Mouse (Mus musculus) T-cell, adult 2 months (primary cell): ENCODE measurements around the gene Krtap3-3.
"Not testable (repeated sequence)": the region's sequence is repeated elsewhere in the genome, so short reads cannot be mapped to it uniquely, and the experiment has no call there.

Experiments
- DNase-seq: peaks from one replicate; pipeline ENCODE4 v3.0.0; 2022; ENCODE audit warnings: low spot score

Gene Krtap3-3

DNA sequence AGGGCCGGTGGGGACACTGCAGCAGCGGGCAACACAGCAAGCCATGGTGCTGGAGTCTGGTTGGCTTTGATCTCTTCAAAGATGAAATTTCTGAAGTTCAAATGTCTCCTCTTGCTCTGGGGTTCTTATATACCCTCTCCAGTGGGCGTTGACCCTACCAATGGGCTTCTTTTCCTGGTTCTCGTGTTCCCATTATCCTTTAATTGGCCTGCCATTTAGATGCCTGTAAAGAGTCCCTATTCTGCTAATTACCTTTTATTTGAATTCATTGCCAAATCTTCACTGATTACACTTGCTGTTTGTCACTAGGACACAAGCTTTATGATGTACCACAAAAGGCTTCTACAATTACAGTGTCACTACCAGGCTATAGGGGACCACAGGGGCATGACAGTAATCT is at the start of gene Krtap3-3:
Krtap3-3 (minus strand) TSS at position 101 of the 400 bp plus-strand sequence.
- DNase-seq, result no peak

DNA sequence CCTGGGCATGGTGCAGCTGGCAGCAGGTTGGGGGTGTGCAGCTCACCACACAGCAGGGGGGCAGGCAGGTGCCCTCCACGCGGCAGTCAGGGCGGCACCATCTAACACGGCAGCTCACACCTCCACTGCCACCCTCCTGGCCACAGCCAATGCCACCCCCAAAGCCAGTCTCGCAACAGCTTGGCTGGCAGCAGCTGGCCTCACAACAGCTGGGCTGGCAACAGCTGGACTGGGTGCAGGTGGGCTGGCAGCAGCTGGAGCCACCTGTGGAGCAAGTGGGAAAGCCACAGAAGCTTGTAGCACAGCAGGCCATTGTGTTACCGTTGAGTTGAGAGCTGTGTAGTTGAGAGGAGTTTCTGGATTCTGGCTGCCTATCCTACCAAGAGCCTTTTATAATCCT is 47.1 kb upstream of the Krtap3-3 start, which contains the start of gene Krtap9-3:
Krtap9-3 (minus strand) TSS at position 364 of the 400 bp plus-strand sequence.
- not testable (repeated sequence) for DNase-seq

- DNase-seq, result no peak
Observed at GRCm38 (mm10) chr11:99590981-99591380, 40.3 kb upstream of the Krtap3-3 start, which contains the start of gene Krtap1-3. TSS of gene Krtap1-3 (minus strand) at chr11:99591339.

- DNase-seq, result no peak
Observed at GRCm38 (mm10) chr11:99585096-99585495, 34.4 kb upstream of the Krtap3-3 start.

GRCm38 (mm10) chr11:99583245-99583704 is 32.6 kb upstream of the Krtap3-3 start, which contains the start of gene Krtap1-4:
TSS of gene Krtap1-4 (minus strand) at chr11:99583654.
- no peak for DNase-seq

DNA sequence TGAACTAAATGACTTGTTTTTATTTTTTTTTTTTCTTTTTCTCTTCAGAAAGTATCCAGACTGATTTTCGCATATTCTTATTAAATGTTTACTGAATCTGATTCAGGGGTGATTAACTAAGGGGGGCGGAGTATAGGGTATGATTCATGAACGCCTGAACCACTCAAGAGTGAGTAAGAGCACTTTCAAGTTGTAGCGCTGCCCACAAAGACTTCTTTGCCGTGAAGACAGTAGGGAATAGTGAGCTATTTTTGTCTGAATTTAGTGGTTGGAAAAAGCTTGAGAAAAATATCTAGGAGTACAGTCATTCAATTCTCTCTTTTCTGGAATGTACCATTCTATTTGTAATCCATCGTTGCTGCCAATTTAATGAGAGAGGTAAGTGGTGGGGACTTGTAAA is 30.9 kb upstream of the Krtap3-3 start:
- DNase-seq, result no peak

DNA sequence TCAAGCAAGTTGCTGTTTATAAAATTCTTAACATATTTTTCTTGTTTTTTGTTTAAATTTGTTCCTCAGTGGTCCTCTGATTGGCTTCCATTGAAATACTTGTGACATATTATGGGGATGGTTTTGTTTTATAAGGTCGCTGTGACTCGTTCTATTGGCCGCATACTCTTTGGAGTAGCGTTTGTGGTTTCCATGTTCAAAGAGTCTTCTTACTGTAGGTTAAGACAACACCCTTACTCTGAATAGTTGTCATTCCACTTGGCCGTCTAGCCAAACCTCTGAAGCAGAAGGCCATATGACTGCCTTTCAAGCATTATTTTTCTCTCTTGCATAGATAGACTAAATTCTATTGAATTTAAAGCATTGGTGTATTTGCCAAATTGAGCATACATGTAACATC is 30.4 kb upstream of the Krtap3-3 start:
- no peak for DNase-seq

GRCm38 (mm10) chr11:99580636-99581035 is 30.0 kb upstream of the Krtap3-3 start, which contains the start of gene Krtap1-5:
TSS of gene Krtap1-5 (minus strand) at chr11:99581016.
- no peak for DNase-seq

DNA sequence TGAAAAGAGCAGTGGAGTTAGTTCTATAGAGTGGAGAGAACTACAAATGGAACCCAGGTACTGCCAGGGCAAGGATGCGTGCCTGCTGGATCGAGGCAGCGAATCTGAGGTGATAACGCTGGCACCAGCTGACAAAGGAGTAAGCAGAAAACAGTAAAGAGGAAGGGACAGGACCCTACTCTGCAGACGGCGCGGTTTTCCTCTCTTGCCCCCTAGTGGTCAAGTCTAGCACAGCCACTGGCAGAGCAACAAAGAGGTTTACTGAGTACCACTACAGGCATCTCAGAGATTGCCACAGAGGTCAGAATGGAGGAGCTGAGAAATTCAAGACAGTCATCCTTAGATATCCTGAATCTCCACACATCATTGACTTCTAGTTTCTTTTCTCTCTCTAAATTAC is 23.4 kb upstream of the Krtap3-3 start:
- peak; percentile 33 for DNase-seq

GRCm38 (mm10) chr11:99573164-99573563 is 22.5 kb upstream of the Krtap3-3 start:
- DNase-seq, result no peak

DNA sequence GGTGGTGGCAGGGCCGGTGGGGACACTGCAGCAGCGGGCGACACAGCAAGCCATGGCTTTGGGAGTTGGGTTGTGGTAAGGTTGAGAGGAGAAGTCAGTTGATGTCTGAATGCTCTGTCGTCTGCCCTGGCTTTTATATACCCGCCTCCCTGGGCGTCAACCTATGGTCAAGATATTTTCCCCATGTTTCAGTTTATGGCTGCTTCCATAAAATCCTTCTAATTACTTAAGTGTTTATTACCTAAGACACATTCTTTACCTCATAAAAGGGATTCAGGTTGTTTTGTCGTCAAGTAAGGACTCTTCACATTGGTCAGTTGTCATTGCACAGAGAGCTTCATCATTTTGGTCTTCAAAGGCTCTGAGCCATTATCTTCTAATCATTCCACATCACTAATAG is 15.9 kb upstream of the Krtap3-3 start, which contains the start of gene Krtap3-1:
Krtap3-1 (minus strand) TSS at position 101 of the 400 bp plus-strand sequence.
- no peak for DNase-seq

DNA sequence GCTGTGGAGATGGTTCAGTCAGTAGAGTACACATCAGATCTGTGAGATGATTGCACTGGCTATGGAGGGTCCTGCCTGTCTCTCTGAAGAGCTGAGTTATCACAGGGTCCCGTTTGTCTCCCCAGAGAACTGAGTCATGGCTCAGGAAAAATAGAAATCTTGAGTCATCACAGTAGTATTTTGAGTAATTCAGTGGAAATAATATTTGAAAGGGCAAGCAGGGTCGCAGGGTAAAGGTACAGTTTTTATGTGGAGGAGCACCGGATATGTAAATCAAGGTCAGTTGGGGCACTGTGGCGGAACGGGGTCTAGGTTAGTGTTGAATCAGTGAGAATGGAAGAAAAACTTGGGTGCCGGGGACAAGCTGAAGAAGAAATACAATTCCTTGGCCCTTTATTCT is 11.9 kb upstream of the Krtap3-3 start:
- DNase-seq, result no peak

- no peak for DNase-seq
Observed at GRCm38 (mm10) chr11:99559366-99559765, 8.7 kb upstream of the Krtap3-3 start, which contains the start of gene Gm11939. TSS of gene Gm11939 (minus strand) at chr11:99559466.

- DNase-seq, result no peak
Observed at GRCm38 (mm10) chr11:99557976-99558745, 7.5 kb upstream of the Krtap3-3 start.

DNA sequence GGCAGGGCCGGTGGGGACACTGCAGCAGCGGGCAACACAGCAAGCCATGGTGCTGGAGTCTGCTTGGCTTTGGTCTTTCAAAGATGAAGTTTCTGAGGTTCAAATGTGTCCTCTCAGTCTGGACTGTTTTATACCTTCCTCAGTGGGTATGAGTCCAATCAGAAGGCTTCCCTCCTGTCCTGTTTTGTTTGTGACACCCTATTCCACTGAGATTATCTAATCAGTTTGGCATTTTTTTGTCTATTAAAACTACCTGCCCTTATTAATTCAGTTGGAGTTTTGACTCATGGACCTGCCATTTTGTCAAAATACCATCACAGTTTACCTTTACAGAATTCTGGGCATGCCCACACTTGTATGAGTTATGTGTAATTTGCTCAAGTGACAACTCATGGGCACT is 6.1 kb upstream of the Krtap3-3 start, which contains the start of gene Krtap3-2:
Krtap3-2 (minus strand) TSS at position 101 of the 400 bp plus-strand sequence.
- DNase-seq, result no peak

- DNase-seq, result no peak
Observed at GRCm38 (mm10) chr11:99556195-99556594, 5.5 kb upstream of the Krtap3-3 start.

- DNase-seq, result no peak
Observed at GRCm38 (mm10) chr11:99547892-99548291, 2.8 kb downstream of the Krtap3-3 start.

GRCm38 (mm10) chr11:99539721-99540120 is 10.9 kb downstream of the Krtap3-3 start:
- no peak for DNase-seq

- DNase-seq, result no peak
Observed at GRCm38 (mm10) chr11:99521288-99521860, 29.3 kb downstream of the Krtap3-3 start, which contains the start of gene Krt39. TSS of gene Krt39 (minus strand) at chr11:99521338.

DNA sequence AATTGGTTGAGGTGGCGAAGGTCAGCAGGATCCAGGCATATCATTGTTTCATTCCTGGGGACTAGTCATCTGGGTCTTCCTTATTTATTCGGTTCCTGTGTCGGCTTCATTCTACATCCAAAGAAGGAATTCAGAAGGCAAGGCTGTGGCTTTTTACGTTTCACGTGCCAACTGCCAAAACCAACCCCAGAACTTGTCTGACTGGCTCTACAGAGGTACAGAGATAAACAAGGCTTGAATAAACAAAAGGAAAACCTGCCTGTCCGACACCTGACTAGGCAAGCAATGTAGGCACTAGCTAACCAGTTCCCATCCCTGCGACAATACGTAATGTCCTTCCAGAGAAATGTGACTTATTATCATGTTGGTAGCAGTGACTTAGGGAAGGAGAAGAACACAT is 36.6 kb downstream of the Krtap3-3 start:
- DNase-seq, result no peak
